Mouse (Mus musculus) midbrain, embryonic 16.5 days (tissue): ENCODE results near the gene Itln1. TPM values are rescaled to one million over a fixed set of nuclear protein-coding genes. Genes with fewer than 3 reads are reported as not detected.

ENCODE experiments used
- ATAC-seq: fragments of 200-750 bp; cut with Nextera tagmentation; 2 replicates; pipeline ENCODE4 v1.8.0; 2017; ENCODE audit warnings: moderate TSS enrichment
- H3K27ac ChIP-seq: fragments of 300-500 bp; sonication (generic); 2 replicates; pipeline ENCODE4 v1.5.1; 2014; ENCODE audit warnings: mild to moderate bottlenecking, low read length, mixed read lengths
- H3K27me3 ChIP-seq: fragments of 300-500 bp; sonication (generic); 2 replicates; pipeline ENCODE4 v1.6.1; 2014; ENCODE audit warnings: low read depth, low read length, mixed read lengths; ENCODE audit not compliant: control insufficient read depth, insufficient read depth
- H3K36me3 ChIP-seq: fragments of 300-500 bp; sonication (generic); 2 replicates; pipeline ENCODE4 v1.6.1; 2014; ENCODE audit warnings: mild to moderate bottlenecking, low read length, moderate library complexity, mixed read lengths; ENCODE audit not compliant: control insufficient read depth, insufficient read depth
- H3K4me1 ChIP-seq: fragments of 300-500 bp; sonication (generic); 2 replicates; pipeline ENCODE4 v1.6.1; 2014; ENCODE audit warnings: mild to moderate bottlenecking, low read length, mixed read lengths; ENCODE audit not compliant: control insufficient read depth, insufficient read depth
- H3K4me2 ChIP-seq: fragments of 300-500 bp; sonication (generic); 2 replicates; pipeline ENCODE4 v1.6.1; 2014; ENCODE audit warnings: mild to moderate bottlenecking, low read length, mixed read lengths
- H3K4me3 ChIP-seq: fragments of 300-500 bp; sonication (generic); 2 replicates; pipeline ENCODE4 v1.5.1; 2014; ENCODE audit warnings: low read depth, mild to moderate bottlenecking, low read length, moderate library complexity, mixed read lengths
- H3K9ac ChIP-seq: fragments of 300-500 bp; sonication (generic); 2 replicates; pipeline ENCODE4 v1.6.1; 2014; ENCODE audit warnings: low read depth, low read length, mixed read lengths
- H3K9me3 ChIP-seq: fragments of 300-500 bp; sonication (generic); replicated peaks from 2 replicates; pipeline ENCODE4 v1.6.1; 2014; ENCODE audit warnings: mild to moderate bottlenecking, low read length, mixed read lengths; ENCODE audit not compliant: control insufficient read depth, poor library complexity, severe bottlenecking
- WGBS: fragments of 180-500 bp; shearing (Covaris S2); extraction: QIAGEN DNeasy Blood & Tissue Kit; methylation state at CpG from one replicate; pipeline ENCODE4 v1.1.7; 2014; 5-methylcytosine and 5-hydroxymethylcytosine counted together
- polyA plus RNA-seq: library from polyadenylated mRNA; unstranded; fragments of >200 nt; fragmentation: Nextera tagmentation; extraction: Ambion mirVana; gene quantifications from 2 replicates; pipeline ENCODE4 v1.2.1, GENCODE M21; 2015

Itln1 gene
- polyA plus RNA-seq, 1 experiment from 2014 or later = not detected

DNA sequence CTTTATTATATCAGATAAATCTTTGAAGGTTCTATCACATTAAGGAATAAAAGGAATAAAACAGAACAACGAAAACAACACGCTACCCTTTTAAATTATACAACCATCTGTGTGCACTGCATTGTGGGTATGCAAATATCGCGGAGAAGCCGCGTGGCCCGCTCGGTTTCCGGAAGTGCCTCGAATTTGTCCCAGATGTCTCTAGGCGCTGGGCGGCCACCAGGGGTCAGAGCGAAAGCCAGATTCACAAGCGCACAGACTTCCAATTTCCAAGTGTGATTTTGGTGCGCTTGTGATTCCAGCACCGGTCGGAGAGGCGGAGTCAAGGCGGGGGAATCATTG, 31.9 kb downstream of the Itln1 start, which contains the start of gene Alyref2:
TSS of gene Alyref2 (plus strand) at position 229 of the 342 bp plus-strand sequence.
- peak within 1 kb of the TSS; percentile 87 for H3K9ac ChIP-seq
- H3K4me2 ChIP-seq = peak within 1 kb of the TSS; percentile 68
- H3K27ac ChIP-seq = peak within 1 kb of the TSS; percentile 97
- no peaks in the 10 kb centered on the region for H3K9me3 ChIP-seq
- peaks cover 13% of the 10 kb centered on the region for H3K4me1 ChIP-seq
- H3K27me3 ChIP-seq = no peaks in the 10 kb centered on the region
- peak within 1 kb of the TSS; percentile 69 for H3K4me3 ChIP-seq
- under 1% methylated on average over 19 of the region's 19 CpGs for WGBS
- ATAC-seq = peak; percentile 90
- 0 out of 2 replicates have a peak, but pooled peaks cover 7% of the 10 kb centered on the region for H3K36me3 ChIP-seq

- WGBS = under 1% methylated on average over 14 of the region's 14 CpGs
- peak; percentile 88 for ATAC-seq
- H3K9ac ChIP-seq = no peak overlapping the region
These were observed 32.5 kb downstream of the Itln1 start for GRCm38 (mm10) chr1:171502388-171503249.

DNA sequence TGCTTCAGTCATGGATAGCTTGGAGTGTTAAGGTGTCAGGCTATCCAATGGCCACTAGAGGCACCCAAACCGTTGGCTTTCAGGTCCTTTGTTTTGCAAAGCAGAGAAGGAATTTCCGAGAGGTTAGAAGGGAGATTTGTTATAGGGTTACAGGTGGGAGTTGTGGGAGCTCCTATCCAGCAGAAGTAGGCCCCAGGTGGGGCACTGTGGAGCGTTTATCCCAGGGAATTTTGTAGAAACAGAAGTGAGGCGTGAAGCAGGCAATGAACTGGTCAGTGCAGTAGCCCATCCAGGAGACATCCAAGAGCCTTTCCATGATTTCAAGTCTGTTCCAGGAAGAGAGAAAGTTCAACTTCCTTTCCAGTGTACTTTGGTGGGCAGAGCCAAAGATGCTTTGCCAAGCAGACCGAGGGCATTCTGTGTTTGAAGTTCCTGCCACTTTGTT, 33.4 kb downstream of the Itln1 start:
- H3K9ac ChIP-seq = peak overlapping the region; percentile 58; the same call in 1 of the 2 replicates

More at GRCm38 (mm10) chr1:171502388-171503249, 32.5 kb downstream of the Itln1 start:
- H3K27ac ChIP-seq = peak overlapping the region; percentile 97
- no peaks in the 10 kb centered on the region for H3K27me3 ChIP-seq
- no peaks in the 10 kb centered on the region for H3K9me3 ChIP-seq
- H3K4me2 ChIP-seq = peak overlapping the region; percentile 68
- H3K4me1 ChIP-seq = peaks cover 13% of the 10 kb centered on the region
- H3K4me3 ChIP-seq = peak overlapping the region; percentile 69
- H3K36me3 ChIP-seq = 0 out of 2 replicates have a peak, but pooled peaks cover 7% of the 10 kb centered on the region

DNA sequence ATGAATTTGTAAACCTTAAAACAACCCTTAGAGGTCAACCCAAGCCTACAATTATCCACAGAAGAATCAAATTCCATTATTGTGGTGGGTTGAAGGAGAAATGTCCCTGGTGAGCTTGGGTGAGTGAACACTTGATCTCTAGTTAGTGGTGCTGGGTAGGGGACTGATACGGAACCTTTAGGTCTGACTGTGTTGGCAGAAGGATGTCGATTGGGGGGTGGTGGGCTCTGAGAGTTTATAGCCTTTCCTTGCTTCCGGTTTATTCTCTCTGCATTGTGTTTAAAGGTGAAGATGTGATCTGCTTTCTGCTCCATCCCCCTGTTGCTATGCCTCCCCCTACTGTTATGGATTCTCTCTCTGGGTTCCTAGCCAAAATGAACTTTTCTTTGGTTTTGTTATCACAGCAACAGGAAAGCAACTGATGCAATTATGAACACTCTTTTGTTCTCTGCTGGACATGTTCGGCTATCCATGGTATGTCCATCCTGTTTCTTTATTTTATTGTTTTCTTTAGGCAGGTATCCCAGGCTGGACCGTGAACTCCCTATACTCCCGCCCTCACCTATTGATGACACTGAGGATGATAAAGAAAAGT, 34.0 kb downstream of the Itln1 start:
- no peaks in the 10 kb centered on the region for H3K27me3 ChIP-seq
- no peak for ATAC-seq
- 63% methylated on average over 6 of the region's 6 CpGs for WGBS
- no peak overlapping the region for H3K9ac ChIP-seq
- no peak overlapping the region for H3K4me3 ChIP-seq
- H3K4me1 ChIP-seq = peaks cover 13% of the 10 kb centered on the region
- no peak overlapping the region for H3K4me2 ChIP-seq
- H3K9me3 ChIP-seq = no peaks in the 10 kb centered on the region
- no peak overlapping the region for H3K27ac ChIP-seq
- H3K36me3 ChIP-seq = no peaks in the 10 kb centered on the region

More for the DNA sequence above, 33.4 kb downstream of the Itln1 start:
- Histone ChIP-seq H3K9me3 (no peaks in the 10 kb centered on the region), H3K4me3 (peak overlapping the region; percentile 21), H3K4me1 (peaks cover 13% of the 10 kb centered on the region), H3K4me2 (peak overlapping the region; percentile 47), H3K27me3 (no peaks in the 10 kb centered on the region), H3K36me3 (no peaks in the 10 kb centered on the region), H3K27ac (peak overlapping the region; percentile 83)
- no peak for ATAC-seq
- WGBS = 6% methylated on average over 5 of the region's 5 CpGs

DNA sequence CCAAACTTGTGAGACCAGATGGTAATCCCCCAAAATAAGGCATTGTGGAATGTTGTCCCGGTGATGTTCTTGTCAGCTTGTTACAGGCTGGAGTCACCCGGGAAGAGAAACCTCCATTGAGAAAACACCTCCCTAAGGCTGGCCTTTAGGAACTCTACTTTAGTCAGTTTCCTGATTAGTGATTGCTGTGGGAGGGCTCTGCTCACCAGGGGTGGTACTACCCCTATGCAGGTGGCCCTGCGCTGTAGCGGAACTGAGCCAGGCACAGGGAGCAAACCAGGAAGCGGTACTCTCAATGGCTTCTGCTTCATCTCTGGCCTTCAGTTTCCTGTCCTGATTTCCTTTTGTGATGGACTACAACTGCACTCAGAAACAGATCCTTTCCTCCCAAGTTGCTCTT, 35.2 kb downstream of the Itln1 start:
- Histone ChIP-seq H3K4me2 (no peak overlapping the region), H3K4me3 (no peak overlapping the region), H3K4me1 (peaks cover 8% of the 10 kb centered on the region), H3K36me3 (no peaks in the 10 kb centered on the region), H3K27me3 (no peaks in the 10 kb centered on the region), H3K27ac (no peak overlapping the region), H3K9ac (no peak overlapping the region), H3K9me3 (no peaks in the 10 kb centered on the region)
- 75% methylated on average over 5 of the region's 5 CpGs for WGBS
- no peak for ATAC-seq

DNA sequence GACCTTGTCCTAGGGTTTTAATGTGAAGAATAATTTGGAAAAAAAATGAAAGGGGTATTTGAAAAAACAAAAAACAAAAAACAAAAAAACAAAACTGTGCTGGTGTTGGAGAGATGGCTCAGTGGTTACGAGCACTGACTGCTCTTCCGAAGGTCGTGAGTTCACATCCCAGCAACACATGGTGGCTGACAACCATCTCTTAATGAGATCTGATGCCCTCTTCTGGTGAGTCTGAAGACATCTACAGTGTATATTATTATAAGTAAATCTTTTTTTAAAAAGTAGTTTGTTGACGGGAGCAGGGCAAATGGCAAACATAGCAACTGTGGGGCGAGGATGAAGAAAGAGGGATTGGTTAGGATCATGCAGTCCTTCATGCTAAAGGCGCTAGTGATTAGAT, 39.7 kb downstream of the Itln1 start:
- peaks cover 3% of the 10 kb centered on the region; the same call in 1 of the 2 replicates for H3K9me3 ChIP-seq
- no peak overlapping the region for H3K9ac ChIP-seq
- WGBS = 93% methylated on average over 6 of the region's 6 CpGs
- no peak overlapping the region for H3K4me3 ChIP-seq
- no peaks in the 10 kb centered on the region for H3K36me3 ChIP-seq
- H3K4me1 ChIP-seq = no peaks in the 10 kb centered on the region
- no peak overlapping the region for H3K27ac ChIP-seq
- H3K4me2 ChIP-seq = no peak overlapping the region
- H3K27me3 ChIP-seq = no peaks in the 10 kb centered on the region
- no peak for ATAC-seq

DNA sequence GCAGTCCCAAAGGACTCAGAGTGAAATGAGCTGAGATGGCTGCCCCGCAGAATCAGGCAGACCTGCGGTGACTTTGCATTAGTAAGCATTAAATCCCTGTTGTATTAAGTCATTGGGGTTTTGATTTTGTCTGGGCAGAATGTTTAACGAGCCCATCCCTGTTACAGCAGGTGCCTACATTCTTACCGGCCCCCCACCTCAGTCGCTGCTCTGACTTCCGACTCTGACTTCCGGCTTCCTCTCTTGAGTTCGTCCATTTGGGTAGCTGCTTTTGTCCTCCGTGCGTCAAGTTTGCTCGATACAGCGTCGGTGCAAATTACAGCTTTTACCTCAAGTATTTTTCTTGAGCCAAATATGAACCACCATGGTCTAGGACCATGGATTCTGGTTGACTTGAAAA, 40.9 kb downstream of the Itln1 start:
- Histone ChIP-seq H3K4me2 (no peak overlapping the region), H3K36me3 (no peaks in the 10 kb centered on the region), H3K9me3 (peaks cover 3% of the 10 kb centered on the region; the same call in 1 of the 2 replicates), H3K27me3 (no peaks in the 10 kb centered on the region), H3K4me3 (no peak overlapping the region), H3K9ac (no peak overlapping the region), H3K27ac (no peak overlapping the region), H3K4me1 (no peaks in the 10 kb centered on the region)
- ATAC-seq = no peak
- WGBS = 90% methylated on average over 13 of the region's 13 CpGs

GRCm38 (mm10) chr1:171478968-171479367, 56.1 kb downstream of the Itln1 start:
- Histone ChIP-seq H3K4me2 (no peak overlapping the region), H3K9ac (no peak overlapping the region), H3K36me3 (no peaks in the 10 kb centered on the region), H3K9me3 (peaks cover 4% of the 10 kb centered on the region; the same call in 1 of the 2 replicates), H3K27ac (no peak overlapping the region), H3K4me3 (no peak overlapping the region), H3K27me3 (no peaks in the 10 kb centered on the region), H3K4me1 (no peaks in the 10 kb centered on the region)
- ATAC-seq = peak; percentile 60
- 55% methylated on average over 2 of the region's 2 CpGs for WGBS
